ENCODE assay signal across 11 mouse cellular contexts in genomic region chr7:80202961-80203360, GRCm38 (mm10). TPM values are rescaled to one million over a fixed set of nuclear protein-coding genes. Genes with fewer than 3 reads are reported as not detected.
DNase-seq lines count a peak whose midpoint lies in the region; ATAC-seq and TF ChIP-seq lines count a peak whose summit lies in the region.
"Had no signal": no experiment of that assay in that cellular context is flagged by ENCODE, and none has a peak within 500 bp of the region (broad histone marks: within the 10 kb centered on the region; RNA-seq: fewer than 3 reads in every experiment).

No protein-coding gene starts in this region.

- peak; percentile 46 for DNase-seq in adrenal gland, adult 2 months
- DNase-seq in adrenal gland, postnatal 36 days: no peak
- peak; percentile 35 for DNase-seq in lung, postnatal 0 days (ENCODE audit: low spot score)
- DNase-seq in lung, postnatal 4 days: no peak
- DNase-seq in liver, embryonic 14.5 days (ENCODE audit: low read depth in 3 of 3, low spot score in 3 of 3): no peak
- no peak for DNase-seq in MN1 (ENCODE audit: low spot score)
- no peak for DNase-seq in embryo, embryonic 11 days
- DNase-seq: layer of hippocampus, adult 9-11 months; thymus, postnatal 25 days had no signal

- no peak for TF ChIP-seq CTCF in lung, postnatal 0 days (IDR thresholded peaks at IDR 0.05)
- TF ChIP-seq CTCF in liver, embryonic 14.5 days (IDR thresholded peaks at IDR 0.05; ENCODE audit: low read depth): no peak

- H3K4me2 ChIP-seq in lung, postnatal 0 days (replicated peaks; ENCODE audit: low read depth, low read length): no peak overlapping the region
- H3K4me2 ChIP-seq in liver, embryonic 14.5 days (ENCODE audit: low read depth): peak overlapping the region; percentile 87
- no peak overlapping the region for H3K4me2 ChIP-seq in stomach, embryonic 15.5 days

- no peak for TF ChIP-seq EP300 in lung, postnatal 0 days (IDR thresholded peaks at IDR 0.05)
- TF ChIP-seq EP300 in liver, embryonic 14.5 days (IDR thresholded peaks at IDR 0.05; ENCODE audit: low read depth): no peak

- 82% methylated on average over 5 of the region's 5 CpGs for WGBS in lung, postnatal 0 days
- 49% methylated on average over 5 of the region's 5 CpGs for WGBS in liver, embryonic 14.5 days (ENCODE audit: insufficient replicate concordance)
- WGBS in stomach, embryonic 15.5 days: 83% methylated on average over 5 of the region's 5 CpGs

- H3K4me3 ChIP-seq in lung, postnatal 0 days (ENCODE audit: low read depth, low read length): no peak overlapping the region
- peak overlapping the region; percentile 23 to 38; a peak in 3 of 4 replicates for H3K4me3 ChIP-seq in liver, embryonic 14.5 days (ENCODE audit: insufficient read depth in 1 of 2, low read depth in 2 of 2, low read length in 2 of 2)
- no peak overlapping the region for H3K4me3 ChIP-seq in stomach, embryonic 15.5 days (replicated peaks)
- H3K4me3 ChIP-seq: heart, embryonic 10.5 days had no signal

- no peak for ATAC-seq in lung, postnatal 0 days
- ATAC-seq in liver, embryonic 14.5 days (ENCODE audit: insufficient read depth): no peak
- ATAC-seq in stomach, embryonic 15.5 days (ENCODE audit: insufficient read depth, low FRiP score, low read depth): no peak

- H3K36me3 ChIP-seq in lung, postnatal 0 days (ENCODE audit: insufficient read depth, low read length): no peaks in the 10 kb centered on the region
- H3K36me3 ChIP-seq in liver, embryonic 14.5 days (replicated peaks; ENCODE audit: control insufficient read depth, insufficient read depth, low read depth): peaks cover 13% of the 10 kb centered on the region
- no peaks in the 10 kb centered on the region for H3K36me3 ChIP-seq in stomach, embryonic 15.5 days

- H3K9ac ChIP-seq in lung, postnatal 0 days (replicated peaks; ENCODE audit: low read depth): no peak overlapping the region
- H3K9ac ChIP-seq in liver, embryonic 14.5 days (replicated peaks): peak overlapping the region; percentile 69
- no peak overlapping the region for H3K9ac ChIP-seq in stomach, embryonic 15.5 days

- H3K27me3 ChIP-seq in lung, postnatal 0 days (replicated peaks; ENCODE audit: insufficient read depth, low read length): no peaks in the 10 kb centered on the region
- H3K27me3 ChIP-seq in liver, embryonic 14.5 days (ENCODE audit: control insufficient read depth, insufficient read depth, low read length): no peaks in the 10 kb centered on the region
- H3K27me3 ChIP-seq in stomach, embryonic 15.5 days (replicated peaks): no peaks in the 10 kb centered on the region

- no peaks in the 10 kb centered on the region for H3K9me3 ChIP-seq in lung, postnatal 0 days (ENCODE audit: low read length)
- H3K9me3 ChIP-seq in liver, embryonic 14.5 days (ENCODE audit: control insufficient read depth, low read length): no peaks in the 10 kb centered on the region
- H3K9me3 ChIP-seq in stomach, embryonic 15.5 days: no peaks in the 10 kb centered on the region
- H3K9me3 ChIP-seq: heart, embryonic 10.5 days had no signal

- H3K4me1 ChIP-seq in lung, postnatal 0 days (ENCODE audit: insufficient read depth, low read depth, low read length): peaks cover 32% of the 10 kb centered on the region
- H3K4me1 ChIP-seq in liver, embryonic 14.5 days (replicated peaks; ENCODE audit: control insufficient read depth in 2 of 2, insufficient read depth in 2 of 2, low read length in 1 of 2): peaks cover 78 to 86% of the 10 kb centered on the region in 2 experiments
- peaks cover 75% of the 10 kb centered on the region for H3K4me1 ChIP-seq in stomach, embryonic 15.5 days

- H3K27ac ChIP-seq in lung, postnatal 0 days (ENCODE audit: low read length): no peak overlapping the region
- peak overlapping the region; percentile 79 for H3K27ac ChIP-seq in liver, embryonic 14.5 days
- 0 out of 2 replicates have a peak overlapping the region, but pooled peaks have one; percentile 32 for H3K27ac ChIP-seq in stomach, embryonic 15.5 days

RNA-seq across cellular contexts. Expression of gene Sema4b, which starts 16.3 kb away (rescaled TPM):
- 10 to 100 TPM; 57.7 to 66.4 TPM for total RNA-seq in adrenal gland, adult 2 months (2021)
- polyA plus RNA-seq in adrenal gland, adult 2 months (2012; rRNA removed): 55.1 and 65.8 TPM in 2 replicates
- total RNA-seq in adrenal gland, postnatal 36 days (2021): 10 to 100 TPM; 47.3 to 57.2 TPM
- 11.6 and 11.8 TPM in 2 replicates for polyA plus RNA-seq in lung, postnatal 0 days (2015; fragmentation: Nextera tagmentation; extraction: Ambion mirVana)
- 6.1 and 6.4 TPM in 2 replicates for polyA plus RNA-seq in liver, embryonic 14.5 days (2012; rRNA removed)
- polyA plus RNA-seq in liver, embryonic 14.5 days (2014; fragmentation: Nextera tagmentation; extraction: Ambion mirVana): 8.5 and 9.9 TPM in 2 replicates
- polyA plus RNA-seq in stomach, embryonic 15.5 days (2015; fragmentation: Nextera tagmentation; extraction: Ambion mirVana): 22.1 and 23.8 TPM in 2 replicates

RNA-seq across cellular contexts. Expression of gene Cib1, which starts 29.7 kb away (rescaled TPM):
- 10 to 100 TPM; 66.7 to 75.3 TPM for total RNA-seq in adrenal gland, adult 2 months (2021)
- polyA plus RNA-seq in adrenal gland, adult 2 months (2012; rRNA removed): 110 and 126 TPM in 2 replicates
- 10 to 100 TPM; 65.1 to 70.1 TPM for total RNA-seq in adrenal gland, postnatal 36 days (2021)
- 108 and 123 TPM in 2 replicates for polyA plus RNA-seq in lung, postnatal 0 days (2015; fragmentation: Nextera tagmentation; extraction: Ambion mirVana)
- 43.1 and 45.9 TPM in 2 replicates for polyA plus RNA-seq in liver, embryonic 14.5 days (2012; rRNA removed)
- polyA plus RNA-seq in liver, embryonic 14.5 days (2014; fragmentation: Nextera tagmentation; extraction: Ambion mirVana): 90.6 and 94.2 TPM in 2 replicates
- 157 and 158 TPM in 2 replicates for polyA plus RNA-seq in stomach, embryonic 15.5 days (2015; fragmentation: Nextera tagmentation; extraction: Ambion mirVana)

RNA-seq across cellular contexts. Expression of gene Gdpgp1, which starts 29.7 kb away (rescaled TPM):
- total RNA-seq in adrenal gland, adult 2 months (2021): 1 to 10 TPM; 3.6 to 4.6 TPM
- 2.6 and 2.9 TPM in 2 replicates for polyA plus RNA-seq in adrenal gland, adult 2 months (2012; rRNA removed)
- 1 to 10 TPM; 3.8 to 3.9 TPM for total RNA-seq in adrenal gland, postnatal 36 days (2021)
- 2.6 and 2.8 TPM in 2 replicates for polyA plus RNA-seq in lung, postnatal 0 days (2015; fragmentation: Nextera tagmentation; extraction: Ambion mirVana)
- 1.3 TPM in 2 replicates for polyA plus RNA-seq in liver, embryonic 14.5 days (2012; rRNA removed)
- 1.1 and 1.2 TPM in 2 replicates for polyA plus RNA-seq in liver, embryonic 14.5 days (2014; fragmentation: Nextera tagmentation; extraction: Ambion mirVana)
- polyA plus RNA-seq in stomach, embryonic 15.5 days (2015; fragmentation: Nextera tagmentation; extraction: Ambion mirVana): 5.2 and 5.3 TPM in 2 replicates

RNA-seq across cellular contexts. Expression of gene Ttll13, which starts 43.2 kb away (rescaled TPM):
- 1 to 10 TPM in 1 of 2 experiments, under 1 TPM in 1; 0.89 to 1.2 TPM for total RNA-seq in adrenal gland, adult 2 months (2021)
- 0.66 TPM in 2 replicates for polyA plus RNA-seq in adrenal gland, adult 2 months (2012; rRNA removed)
- total RNA-seq in adrenal gland, postnatal 36 days (2021): under 1 TPM; 0.59 to 0.83 TPM
- polyA plus RNA-seq in lung, postnatal 0 days (2015; fragmentation: Nextera tagmentation; extraction: Ambion mirVana): 1.9 and 2.1 TPM in 2 replicates
- polyA plus RNA-seq in liver, embryonic 14.5 days (2012; rRNA removed): 0.11 and 0.23 TPM in 2 replicates
- 0.18 and 0.20 TPM in 2 replicates for polyA plus RNA-seq in liver, embryonic 14.5 days (2014; fragmentation: Nextera tagmentation; extraction: Ambion mirVana)
- polyA plus RNA-seq in stomach, embryonic 15.5 days (2015; fragmentation: Nextera tagmentation; extraction: Ambion mirVana): 1.1 and 1.6 TPM in 2 replicates

RNA-seq across cellular contexts. Expression of gene Ngrn, which starts 58.1 kb away (rescaled TPM):
- 10 to 100 TPM; 35.7 to 50.1 TPM for total RNA-seq in adrenal gland, adult 2 months (2021)
- 38.7 and 45.6 TPM in 2 replicates for polyA plus RNA-seq in adrenal gland, adult 2 months (2012; rRNA removed)
- 10 to 100 TPM; 43.1 to 58.6 TPM for total RNA-seq in adrenal gland, postnatal 36 days (2021)
- 40.8 and 46.0 TPM in 2 replicates for polyA plus RNA-seq in lung, postnatal 0 days (2015; fragmentation: Nextera tagmentation; extraction: Ambion mirVana)
- polyA plus RNA-seq in liver, embryonic 14.5 days (2012; rRNA removed): 14.2 and 21.4 TPM in 2 replicates
- 26.7 and 28.3 TPM in 2 replicates for polyA plus RNA-seq in liver, embryonic 14.5 days (2014; fragmentation: Nextera tagmentation; extraction: Ambion mirVana)
- polyA plus RNA-seq in stomach, embryonic 15.5 days (2015; fragmentation: Nextera tagmentation; extraction: Ambion mirVana): 47.3 and 52.0 TPM in 2 replicates

Comparison
In these comparisons a context has a peak if more than half of its experiments do, and no peak if none do; other contexts are left out.
1. DNase-seq: peak in adrenal gland, adult 2 months (single experiment) and lung, postnatal 0 days (single experiment); none in adrenal gland, postnatal 36 days (0 of 2), lung, postnatal 4 days (0 of 2), liver, embryonic 14.5 days (0 of 3), MN1 (single experiment) and embryo, embryonic 11 days (single experiment).
2. H3K4me3 ChIP-seq: peak in liver, embryonic 14.5 days (2 of 2); none in lung, postnatal 0 days (single experiment) and stomach, embryonic 15.5 days (single experiment).